ENCODE assay signal across 11 mouse cellular contexts in the genomic region with DNA sequence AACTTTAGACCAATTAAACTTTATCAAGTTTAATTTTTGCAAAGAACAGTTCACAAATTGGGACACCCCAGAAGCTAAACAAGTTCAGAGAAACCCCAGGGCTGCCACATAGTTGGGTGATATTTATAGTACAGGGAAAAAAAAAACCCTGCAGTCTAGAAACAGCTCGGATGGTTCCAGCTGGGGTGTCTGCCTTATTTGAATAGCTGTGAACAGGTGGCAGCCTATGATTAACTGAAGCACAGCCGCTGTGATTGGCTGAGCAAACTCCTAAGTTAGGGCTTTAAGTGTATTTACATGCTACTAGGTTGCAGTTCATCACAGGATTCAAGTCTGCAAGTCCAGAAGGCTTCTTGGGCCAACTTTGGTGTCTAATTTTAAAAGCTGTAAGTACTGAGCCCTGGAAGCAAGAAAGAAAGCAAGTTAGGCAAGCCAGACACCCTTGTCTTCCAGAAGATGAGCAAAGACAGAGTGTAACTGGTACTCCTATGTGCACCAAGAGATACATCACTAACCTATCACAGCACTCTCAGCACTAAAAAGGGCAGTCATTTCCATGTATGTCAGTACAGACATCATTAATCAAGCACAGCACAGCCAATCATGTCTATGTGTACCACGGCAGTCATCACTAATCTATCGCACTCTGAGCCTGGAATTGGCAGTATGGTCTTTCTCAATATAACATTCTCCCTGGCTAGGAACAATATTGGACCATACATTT. TPM values are rescaled to one million over a fixed set of nuclear protein-coding genes. Genes with fewer than 3 reads are reported as not detected.
DNase-seq lines count a peak whose midpoint lies in the region; ATAC-seq lines count a peak whose summit lies in the region.
"Had no signal": no experiment of that assay in that cellular context is flagged by ENCODE, and none has a peak within 500 bp of the region (broad histone marks: within the 10 kb centered on the region; RNA-seq: fewer than 3 reads in every experiment).

No protein-coding gene starts in this region.

- H3K4me2 ChIP-seq in limb, embryonic 13.5 days (replicated peaks): no peak overlapping the region
- H3K4me2 ChIP-seq: heart, embryonic 11.5 days; lung, embryonic 14.5 days had no signal

- H3K9ac ChIP-seq in limb, embryonic 13.5 days: no peak overlapping the region
- H3K9ac ChIP-seq: lung, embryonic 14.5 days had no signal

- H3K27ac ChIP-seq in limb, embryonic 13.5 days: no peak overlapping the region
- H3K27ac ChIP-seq in limb, embryonic 10.5 days: no peak overlapping the region

- intact Hi-C loops in left cerebral cortex, postnatal 10 days (cut with DNase I): no loop called here

- peak; percentile 51 for ATAC-seq in limb, embryonic 13.5 days (ENCODE audit: low FRiP score, low read depth)

- no peaks in the 10 kb centered on the region for H3K36me3 ChIP-seq in limb, embryonic 13.5 days
- no peaks in the 10 kb centered on the region for H3K36me3 ChIP-seq in limb, embryonic 10.5 days

- H3K4me1 ChIP-seq in limb, embryonic 13.5 days: no peaks in the 10 kb centered on the region
- no peaks in the 10 kb centered on the region for H3K4me1 ChIP-seq in limb, embryonic 10.5 days

- 71% methylated on average over 4 of the region's 4 CpGs for WGBS in limb, embryonic 13.5 days
- WGBS in limb, embryonic 10.5 days: 80% methylated on average over 4 of the region's 4 CpGs

- no peaks in the 10 kb centered on the region for H3K27me3 ChIP-seq in limb, embryonic 13.5 days
- no peaks in the 10 kb centered on the region for H3K27me3 ChIP-seq in limb, embryonic 10.5 days (ENCODE audit: low read depth, poor library complexity, severe bottlenecking)

- DNase-seq in limb, embryonic 10.5 days (ENCODE audit: low spot score): no peak
- peak; percentile 51 to 78 for DNase-seq in frontal cortex, postnatal 10 days (ENCODE audit: low spot score in 2 of 2)
- peak; percentile 42 to 81 for DNase-seq in left cerebral cortex, postnatal 10 days (ENCODE audit: extremely low spot score in 1 of 2, low spot score in 2 of 2)
- peak; percentile 28 to 30 for DNase-seq in spleen, adult 18-20 months
- no peak for DNase-seq in urinary bladder, postnatal 4 days (ENCODE audit: low spot score in 2 of 2)
- no peak for DNase-seq in cerebellum, adult 18-20 months
- DNase-seq in cerebellum, postnatal 14 days: no peak
- DNase-seq: kidney, postnatal 25 days; lung, embryonic 14.5 days had no signal

- no peak overlapping the region for H3K4me3 ChIP-seq in limb, embryonic 13.5 days
- H3K4me3 ChIP-seq in limb, embryonic 10.5 days: no peak overlapping the region

- H3K9me3 ChIP-seq in limb, embryonic 13.5 days: no peaks in the 10 kb centered on the region
- H3K9me3 ChIP-seq in limb, embryonic 10.5 days (replicated peaks): no peaks in the 10 kb centered on the region

RNA-seq across cellular contexts. Expression of gene Cdh5, which starts 25.9 kb away (rescaled TPM):
- polyA plus RNA-seq in limb, embryonic 13.5 days (2015; fragmentation: Nextera tagmentation; extraction: Ambion mirVana): 25.5 and 26.4 TPM in 2 replicates
- 17.5 and 19.8 TPM in 2 replicates for polyA plus RNA-seq in limb, embryonic 10.5 days (2016; fragmentation: Nextera tagmentation; extraction: Ambion mirVana)
- 10 to 100 TPM; 16.8 to 19.1 TPM for total RNA-seq in left cerebral cortex, postnatal 10 days (2021)

RNA-seq across cellular contexts. Expression of gene Bean1, which starts 42.9 kb away (rescaled TPM):
- 0.95 and 1.1 TPM in 2 replicates for polyA plus RNA-seq in limb, embryonic 13.5 days (2015; fragmentation: Nextera tagmentation; extraction: Ambion mirVana)
- polyA plus RNA-seq in limb, embryonic 10.5 days (2016; fragmentation: Nextera tagmentation; extraction: Ambion mirVana): 0.10 and 0.23 TPM in 2 replicates
- 10 to 100 TPM; 26.1 to 27.9 TPM for total RNA-seq in left cerebral cortex, postnatal 10 days (2021)

Comparison
In these comparisons a context has a peak if more than half of its experiments do, and no peak if none do; other contexts are left out.
1. DNase-seq: peak in frontal cortex, postnatal 10 days (2 of 2), left cerebral cortex, postnatal 10 days (2 of 2) and spleen, adult 18-20 months (2 of 2); none in limb, embryonic 10.5 days (single experiment), urinary bladder, postnatal 4 days (0 of 2), cerebellum, adult 18-20 months (0 of 2) and cerebellum, postnatal 14 days (0 of 2).